Mouse (Mus musculus): ENCODE measurements around the gene Sbds.
"Not testable (repeated sequence)": the region's sequence is repeated elsewhere in the genome, so short reads cannot be mapped to it uniquely, and the experiment has no call there.

The Sbds gene

DNA sequence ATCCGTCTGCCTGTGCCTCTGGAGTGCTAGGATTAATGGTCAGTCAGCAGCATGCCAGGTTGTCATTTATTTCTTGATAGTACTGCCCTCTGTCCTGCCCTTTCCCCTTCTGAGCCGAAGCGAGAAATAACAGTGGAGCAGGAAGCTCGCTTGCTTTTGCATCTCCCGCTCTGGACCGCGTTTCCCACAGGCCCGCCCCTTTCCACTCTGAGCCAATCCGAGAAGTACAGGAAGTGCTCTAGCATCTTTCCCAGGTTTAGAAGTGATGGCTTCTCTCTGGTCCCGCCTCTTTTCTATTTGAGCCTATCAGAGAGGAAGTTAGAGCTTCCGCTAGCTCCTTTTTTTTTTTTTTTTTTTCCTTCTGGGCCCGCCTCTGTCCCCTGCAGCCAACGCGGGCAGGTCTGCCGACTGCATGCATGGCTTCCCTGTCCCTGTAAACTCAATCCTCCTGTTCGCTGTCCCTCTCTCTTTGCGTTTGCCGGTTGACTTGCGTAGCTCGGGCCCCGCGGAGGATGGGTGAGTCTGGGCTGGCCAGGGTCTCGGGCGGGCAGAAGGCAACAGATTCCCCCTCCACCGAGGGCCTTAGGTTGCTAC, 1.4 kb upstream of the Sbds start:
- peak; percentile 74 to 84 for DNase-seq (ENCODE audit: low spot score in 2 of 2)

DNA sequence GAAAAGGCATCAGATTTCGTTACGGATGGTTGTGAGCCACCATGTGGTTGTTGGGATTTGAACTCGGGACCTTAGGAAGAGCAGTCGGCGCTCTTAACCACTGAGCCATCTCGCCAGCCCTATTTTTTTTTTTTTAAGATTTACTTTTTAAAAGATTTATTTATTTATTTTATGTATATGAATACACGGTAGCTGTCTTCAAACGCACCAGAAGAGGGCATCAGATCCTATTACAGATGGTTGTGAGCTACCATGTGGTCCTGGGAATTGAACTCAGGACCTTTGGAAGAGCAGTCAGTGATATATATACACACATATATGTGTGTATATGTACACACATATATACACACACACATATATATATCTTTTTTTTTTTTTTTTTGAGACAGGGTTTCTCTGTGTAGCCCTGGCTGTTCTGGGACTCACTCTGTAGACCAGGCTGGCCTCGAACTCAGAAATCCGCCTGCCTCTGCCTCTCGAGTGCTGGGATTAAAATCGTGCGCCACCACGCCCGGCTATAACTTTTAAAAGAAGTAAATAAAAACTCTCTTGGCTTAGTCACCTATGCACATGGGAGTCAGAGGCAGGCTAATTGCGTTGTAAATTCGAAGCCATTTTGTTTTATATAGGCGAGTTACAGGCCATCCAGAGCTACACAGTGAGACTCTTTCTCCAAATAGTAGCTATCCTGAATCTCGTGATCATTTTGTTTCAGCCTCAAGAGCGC, 632 bp upstream of the Sbds start:
- DNase-seq (ENCODE audit: low spot score in 2 of 2) = not testable (repeated sequence)

DNA sequence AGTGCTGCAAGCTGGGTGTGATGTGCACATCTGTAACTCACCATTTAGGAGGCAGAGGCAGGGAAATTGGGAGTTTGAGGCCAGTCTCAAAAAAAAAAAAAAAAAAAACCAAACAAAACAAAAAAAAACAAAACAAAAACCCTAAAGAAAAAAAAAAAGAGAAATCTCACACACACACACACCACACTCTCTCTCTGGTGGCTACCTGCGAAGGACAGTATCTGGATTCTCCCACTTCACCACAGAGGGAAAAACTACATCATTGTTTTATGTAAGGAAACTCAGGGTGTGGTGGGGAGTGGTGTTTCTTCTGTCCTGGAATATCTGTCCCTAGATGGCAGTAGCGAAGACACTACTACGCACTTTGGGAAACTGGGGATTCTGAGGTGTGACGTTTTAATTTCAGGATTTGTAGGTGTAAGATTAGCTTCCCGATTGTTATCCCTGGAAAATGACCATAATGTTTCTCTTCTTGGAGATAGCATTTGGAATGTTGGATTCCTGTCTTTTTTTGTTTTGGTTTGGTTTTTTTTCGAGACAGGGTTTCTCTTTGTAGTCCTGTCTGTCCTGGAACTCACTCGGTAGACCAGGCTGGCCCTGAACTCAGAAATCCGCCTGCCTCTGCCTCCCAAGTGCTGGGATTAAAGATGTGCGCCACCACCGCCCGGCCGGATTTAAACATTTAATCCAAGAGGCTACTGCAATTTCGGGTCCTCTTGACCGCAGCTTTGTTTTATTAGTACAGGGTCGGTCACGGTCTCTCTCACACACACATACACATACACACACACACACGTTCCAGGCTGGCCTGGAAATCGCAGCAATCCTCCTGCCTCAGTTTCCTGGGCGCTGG, 940 bp downstream of the Sbds start:
- no peak for DNase-seq (ENCODE audit: low spot score in 2 of 2)

DNA sequence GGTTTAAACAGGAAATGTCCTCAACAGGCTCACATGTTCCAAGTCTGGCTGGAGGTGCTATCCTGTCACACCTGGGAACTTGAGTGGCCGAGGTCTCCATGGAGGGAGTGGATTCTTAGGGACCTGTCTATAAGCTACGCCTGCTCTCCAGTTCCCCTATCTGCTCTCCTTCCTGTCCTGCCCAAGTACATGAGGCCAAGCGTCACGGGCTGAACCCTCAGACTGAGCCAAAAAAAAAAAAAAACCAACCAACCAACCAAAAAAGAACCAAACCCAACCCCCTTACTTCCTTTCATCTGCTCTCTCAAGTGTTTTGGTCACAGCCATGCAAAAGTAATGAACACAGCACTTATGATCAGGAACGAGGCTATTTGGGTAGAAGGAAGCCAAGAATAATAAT, 7.5 kb downstream of the Sbds start:
- DNase-seq (ENCODE audit: low spot score in 2 of 2) = no peak

DNA sequence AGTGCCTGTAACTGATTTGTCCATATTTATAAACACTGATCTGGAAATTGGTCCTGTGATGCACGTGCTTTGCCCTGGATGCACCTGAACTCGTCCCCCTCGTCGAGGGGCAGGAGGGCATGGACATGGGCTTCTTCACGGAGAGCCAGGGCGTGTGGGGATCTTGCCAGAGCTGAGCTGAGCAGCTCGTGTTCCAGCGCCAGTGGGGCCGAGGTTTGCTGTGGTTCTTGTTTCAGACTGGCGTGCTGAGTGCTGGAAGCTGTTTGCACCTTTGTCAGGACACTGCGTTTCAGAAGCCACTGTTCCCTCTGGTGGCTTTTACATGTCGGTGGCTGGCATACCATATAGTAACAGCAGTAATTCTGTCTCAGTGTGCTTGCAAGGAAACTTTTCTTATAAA, 13.9 kb downstream of the Sbds start:
- DNase-seq (ENCODE audit: low spot score in 2 of 2) = no peak

DNA sequence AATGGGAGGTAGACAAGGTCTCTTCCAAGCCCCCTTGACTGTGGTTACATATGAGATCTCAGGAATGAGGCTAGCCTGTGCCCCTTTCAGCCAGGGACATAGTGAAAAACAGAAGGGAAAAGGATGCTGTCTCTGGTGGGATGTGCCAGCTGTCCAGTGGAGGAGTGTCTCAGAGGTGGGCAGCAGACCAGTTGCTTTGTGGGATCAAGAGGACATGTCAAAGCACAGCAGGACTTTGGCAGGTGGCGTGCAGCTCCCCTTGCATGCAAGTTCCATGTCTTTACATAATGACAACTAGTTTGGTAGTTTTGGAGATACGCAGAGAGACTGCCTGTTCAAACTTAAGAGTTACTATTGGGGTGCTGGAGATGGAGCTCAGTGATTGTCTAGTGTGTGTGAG, 15.5 kb downstream of the Sbds start:
- DNase-seq (ENCODE audit: low spot score in 2 of 2) = no peak

DNA sequence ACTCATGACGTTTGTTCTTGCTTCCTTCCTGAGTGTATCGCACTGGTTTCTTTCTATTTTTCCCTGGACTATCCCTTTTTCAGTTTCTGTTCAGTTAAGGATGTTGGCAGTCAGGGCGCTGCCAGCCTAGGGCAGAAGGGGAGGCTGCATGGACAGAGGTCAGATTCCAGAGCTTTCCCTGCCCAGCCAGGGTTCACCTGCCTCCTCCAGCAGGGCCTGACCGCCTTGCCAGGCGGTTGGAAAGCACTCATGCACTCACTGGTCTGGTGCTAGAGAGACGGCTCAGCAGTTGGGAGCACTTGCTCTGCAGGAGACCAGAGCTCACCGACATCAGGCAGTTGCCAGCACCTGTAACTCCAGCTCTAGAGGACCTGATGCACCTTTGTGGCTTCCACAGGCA, 16.1 kb downstream of the Sbds start:
- no peak for DNase-seq (ENCODE audit: low spot score in 2 of 2)

DNA sequence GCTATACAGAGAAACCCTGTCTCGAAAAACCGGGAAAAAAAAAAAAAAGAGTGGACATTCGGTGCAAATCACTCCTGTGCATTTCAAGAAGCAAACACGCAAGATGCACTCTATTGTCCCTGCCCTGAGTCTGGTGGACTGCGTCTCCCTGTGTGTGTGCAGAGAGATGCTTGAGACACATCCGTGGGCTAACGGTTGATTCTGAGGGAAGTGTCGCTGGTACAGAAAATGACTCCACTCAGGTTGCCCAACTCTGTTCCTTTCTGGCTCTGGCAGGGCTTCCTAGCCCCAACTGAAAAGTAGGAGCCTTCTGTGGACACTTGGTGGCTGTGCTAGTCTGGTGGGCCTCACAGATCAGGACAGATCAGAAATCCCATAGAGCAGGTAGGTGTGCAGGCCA, 19.0 kb downstream of the Sbds start:
- DNase-seq (ENCODE audit: low spot score in 2 of 2) = no peak

DNA sequence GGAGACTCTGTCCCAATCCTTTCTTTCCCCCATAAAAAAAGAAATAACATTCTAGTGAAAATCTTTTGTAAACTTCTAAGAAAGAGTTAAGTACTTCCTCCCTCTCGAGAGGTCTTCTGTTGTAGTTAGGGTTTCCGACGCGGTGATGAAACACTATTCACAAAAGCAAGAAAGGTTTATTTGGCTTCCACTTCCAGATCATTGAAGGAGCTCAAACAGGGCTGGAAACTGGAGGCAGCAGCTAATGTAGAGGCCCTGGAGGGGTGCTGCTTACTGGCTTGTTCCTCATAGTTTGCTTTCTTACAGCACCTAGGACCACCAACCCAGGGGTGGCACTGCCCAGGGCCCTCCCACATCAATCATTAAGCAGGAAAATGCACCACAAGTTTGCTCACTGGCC, 27.2 kb downstream of the Sbds start:
- no peak for DNase-seq (ENCODE audit: low spot score in 2 of 2)

DNA sequence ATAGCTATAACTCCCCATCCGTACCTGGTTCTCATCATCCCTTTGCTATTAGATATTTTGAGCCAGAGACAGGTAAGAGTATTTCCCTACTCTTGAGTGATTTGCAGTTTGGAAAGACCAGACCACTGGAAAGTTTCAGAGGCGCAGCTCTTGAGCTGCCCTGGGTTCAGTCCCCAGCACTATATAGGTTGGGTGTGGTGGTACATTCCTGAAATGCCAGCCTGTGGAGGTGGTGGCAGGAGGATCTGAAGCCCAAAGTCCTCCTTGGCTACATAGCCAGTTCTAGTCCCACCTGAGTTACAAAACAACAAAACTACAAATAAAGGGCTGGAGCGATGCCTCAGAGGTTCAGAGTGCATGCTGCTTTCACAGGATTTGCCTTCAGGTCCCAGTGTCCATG, 28.5 kb downstream of the Sbds start:
- DNase-seq (ENCODE audit: low spot score in 2 of 2) = no peak

DNA sequence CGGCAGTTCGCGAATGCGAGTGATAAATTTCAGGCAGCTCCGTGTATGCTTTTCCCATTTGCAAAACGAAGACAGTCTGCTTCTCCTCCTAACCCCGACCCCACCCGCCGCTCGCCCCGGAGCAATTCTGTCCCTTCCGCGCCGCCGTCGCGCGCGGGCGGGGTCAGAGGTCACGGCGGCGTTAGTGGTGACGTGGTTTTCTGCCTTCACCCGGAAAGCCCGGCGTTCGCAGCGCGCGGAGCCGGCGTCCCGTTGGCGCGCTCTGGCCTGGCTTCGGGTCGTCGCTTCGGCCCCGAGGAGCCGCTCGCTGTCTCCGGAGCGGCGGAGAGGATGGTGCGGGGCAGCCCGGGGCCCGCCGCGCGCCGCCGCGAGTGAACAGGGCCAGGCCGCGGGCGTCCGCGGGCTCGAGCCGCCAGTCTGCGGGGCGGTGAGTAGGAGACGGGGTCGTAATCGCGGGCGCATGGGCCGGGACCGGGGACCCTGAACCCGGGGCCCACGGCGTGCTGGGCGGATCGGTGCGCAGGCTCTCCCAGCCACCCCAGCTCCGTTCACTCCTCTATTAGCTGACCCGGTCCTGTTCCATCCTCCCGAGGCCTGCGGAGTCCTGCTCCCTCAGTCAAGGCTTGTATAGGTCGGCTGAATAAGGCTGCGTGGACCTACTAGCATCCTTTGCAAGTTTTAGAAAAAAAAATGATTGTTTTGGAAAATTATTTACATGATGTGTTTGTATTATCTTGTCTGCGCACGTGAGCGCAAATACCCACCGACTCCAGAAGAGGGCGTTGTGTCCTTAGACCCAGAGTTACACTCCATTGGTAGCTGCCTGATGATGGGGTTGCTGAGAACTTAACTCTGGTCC, 33.0 kb downstream of the Sbds start:
- peak; percentile 94 for DNase-seq (ENCODE audit: low spot score in 2 of 2)

DNA sequence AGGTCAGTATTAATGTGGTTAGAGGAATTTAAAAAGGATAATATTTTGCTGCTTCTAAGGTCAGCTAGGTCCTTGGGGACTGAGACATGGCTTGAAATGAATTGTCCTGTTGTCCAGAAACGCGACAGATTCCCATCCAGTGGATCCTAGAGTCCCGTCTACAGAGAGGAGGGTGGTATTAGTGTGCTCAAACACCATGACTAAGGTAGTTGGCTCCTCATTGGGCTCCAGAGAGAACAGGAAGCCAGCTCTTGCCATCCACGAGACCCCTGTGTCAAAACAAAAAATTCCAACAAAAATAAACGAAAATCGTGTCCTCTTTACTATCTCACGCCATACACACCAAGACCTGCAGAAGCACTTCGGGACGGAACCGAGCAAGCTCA, 33.6 kb downstream of the Sbds start:
- peak in 1 of 2 experiments; percentile 15 for DNase-seq (ENCODE audit: low spot score in 2 of 2)

DNA sequence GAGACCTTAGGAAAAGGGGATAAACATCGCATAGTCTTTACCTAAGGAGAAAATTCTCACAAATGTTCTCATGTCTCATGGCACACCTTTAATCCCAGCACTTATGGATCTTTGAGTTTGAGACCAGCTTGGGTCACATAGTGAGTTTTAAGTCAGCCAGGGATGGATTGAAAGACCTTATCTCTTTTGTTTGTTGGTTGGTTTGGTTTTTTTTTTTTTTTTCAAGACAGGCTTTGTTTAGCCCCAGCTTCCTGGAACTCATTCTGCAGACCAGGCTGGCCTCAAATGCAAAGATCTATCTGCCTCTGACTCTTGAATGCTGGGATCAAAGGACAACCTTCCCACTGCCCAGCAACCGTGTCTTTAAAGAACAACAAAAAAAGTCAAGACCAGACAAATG, 34.0 kb downstream of the Sbds start:
- DNase-seq (ENCODE audit: low spot score in 2 of 2) = no peak

DNA sequence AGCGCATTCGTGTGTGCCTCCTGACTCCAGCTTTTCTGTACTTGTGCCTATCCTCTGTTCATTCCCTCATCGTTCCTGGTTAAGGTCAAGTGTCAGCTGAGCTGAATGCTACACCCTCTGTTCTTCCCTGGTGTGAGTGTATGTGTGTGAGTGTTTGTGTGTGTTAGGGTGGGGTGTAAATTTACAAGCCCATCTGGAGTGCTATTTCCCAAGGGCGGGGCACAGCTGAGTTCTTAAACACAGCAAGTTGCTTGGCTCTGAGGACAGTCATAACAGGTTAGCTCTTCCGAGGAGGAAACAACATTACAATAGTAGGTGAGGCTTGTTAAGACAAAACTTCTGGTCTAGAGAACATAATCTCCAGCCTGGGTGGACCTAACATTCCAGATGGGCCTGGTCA, 37.0 kb downstream of the Sbds start:
- no peak for DNase-seq (ENCODE audit: low spot score in 2 of 2)

DNA sequence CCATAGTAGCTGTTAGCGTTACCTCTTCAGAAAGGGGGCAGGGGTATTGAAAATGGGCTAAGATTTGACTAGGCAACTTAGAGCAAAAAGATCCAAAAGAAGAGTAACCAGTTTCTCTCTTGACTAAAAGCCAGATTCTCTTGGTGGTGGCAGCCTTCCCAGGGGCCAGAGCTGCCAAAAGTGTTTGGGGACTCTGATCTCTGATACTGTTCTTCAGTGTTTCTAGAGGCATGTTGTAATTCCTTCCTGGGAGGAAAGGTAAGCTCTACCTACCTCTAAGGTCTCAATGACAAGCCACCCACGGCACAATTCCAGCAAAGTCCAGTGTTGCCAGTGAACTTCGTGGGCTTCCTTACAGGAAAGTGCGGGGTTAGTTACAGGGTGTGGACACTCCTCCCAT, 37.9 kb downstream of the Sbds start:
- DNase-seq (ENCODE audit: low spot score in 2 of 2) = no peak

DNA sequence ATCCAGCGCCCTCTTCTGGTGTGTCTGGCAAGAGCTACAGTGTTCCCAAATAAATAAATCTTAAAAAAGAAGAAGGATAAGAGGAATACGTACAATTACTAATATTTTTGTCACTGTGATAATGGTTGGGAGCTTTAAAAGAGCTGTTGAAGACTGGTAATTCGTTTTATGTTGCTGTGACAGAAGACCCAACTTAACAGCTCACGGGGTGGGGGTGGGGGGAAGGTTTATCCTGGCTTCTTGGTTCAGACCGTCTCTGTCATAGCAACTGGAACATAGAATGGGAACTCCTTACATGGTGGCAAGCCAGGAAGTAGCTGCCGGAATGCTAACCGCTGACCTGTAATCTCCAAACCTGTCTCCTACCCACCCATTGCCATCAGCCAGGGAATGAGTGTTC, 38.5 kb downstream of the Sbds start, which contains the start of gene Tmem248:
Gene Tmem248 (plus strand): TSS at position 301 of the 400 bp plus-strand sequence.
- no peak for DNase-seq (ENCODE audit: low spot score in 2 of 2)

DNA sequence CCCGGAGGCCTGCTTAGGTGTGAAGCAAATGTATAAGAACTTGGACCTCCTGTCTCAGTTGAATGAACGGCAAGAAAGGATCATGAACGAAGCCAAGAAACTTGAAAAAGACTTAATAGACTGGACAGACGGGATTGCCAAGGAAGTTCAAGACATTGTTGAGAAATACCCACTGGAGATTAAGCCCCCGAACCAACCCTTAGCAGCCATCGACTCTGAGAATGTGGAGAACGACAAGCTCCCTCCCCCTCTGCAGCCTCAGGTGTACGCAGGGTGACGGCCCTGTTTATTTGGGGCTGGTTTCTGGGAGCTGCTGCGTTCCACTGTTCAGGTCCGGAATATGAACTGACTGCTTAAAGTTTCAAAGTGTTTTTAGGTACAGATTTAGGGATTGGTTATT, 42.4 kb downstream of the Sbds start:
- no peak for DNase-seq (ENCODE audit: low spot score in 2 of 2)

DNA sequence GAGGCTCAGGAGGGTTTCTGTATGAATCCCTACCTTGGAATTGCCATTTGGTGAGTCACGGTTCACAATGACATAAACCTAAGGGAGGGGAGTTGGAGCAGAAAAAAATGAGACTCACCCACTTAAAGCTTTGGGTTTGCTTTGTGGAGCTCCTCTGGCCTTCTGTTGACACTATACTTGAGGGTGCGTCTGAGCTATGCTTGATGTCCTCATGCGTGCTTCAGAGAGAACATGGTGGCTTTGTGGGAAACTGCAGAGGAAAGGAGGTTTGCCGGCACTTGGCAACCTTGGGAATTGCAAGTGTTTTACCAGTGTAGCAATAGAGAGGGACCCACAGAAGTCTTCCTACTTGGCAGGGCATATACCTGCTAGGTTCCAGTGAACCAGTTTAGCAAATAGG, 48.0 kb downstream of the Sbds start:
- DNase-seq (ENCODE audit: low spot score in 2 of 2) = no peak

DNA sequence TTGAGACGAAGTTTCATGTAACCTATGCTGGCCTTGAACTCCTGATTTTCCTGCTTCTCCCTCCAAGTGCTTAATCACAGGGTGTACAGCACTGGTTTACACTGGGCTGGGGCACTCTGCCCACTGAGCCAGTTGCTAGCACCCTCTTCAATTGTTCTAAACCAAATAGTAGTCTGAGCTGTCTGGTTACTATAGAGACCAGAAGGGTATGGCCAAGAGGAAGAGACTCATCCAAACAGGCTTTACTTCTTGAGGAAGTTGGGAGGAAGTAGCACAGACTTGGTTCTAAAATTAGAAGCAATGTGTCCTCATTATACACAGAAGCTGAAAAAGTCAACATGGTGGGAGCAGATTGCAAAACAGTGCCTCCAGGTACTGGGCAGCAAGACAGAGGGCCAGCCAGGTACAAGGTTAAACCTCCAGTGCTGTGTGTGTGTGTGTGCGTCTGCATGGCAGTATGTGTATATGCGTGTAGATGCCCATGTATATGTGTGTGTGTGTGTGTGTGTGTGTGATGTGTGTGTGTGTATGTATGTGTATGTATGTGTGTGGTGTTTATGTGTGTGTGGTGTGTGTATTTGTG, 49.8 kb downstream of the Sbds start:
- DNase-seq (ENCODE audit: low spot score in 2 of 2) = no peak

DNA sequence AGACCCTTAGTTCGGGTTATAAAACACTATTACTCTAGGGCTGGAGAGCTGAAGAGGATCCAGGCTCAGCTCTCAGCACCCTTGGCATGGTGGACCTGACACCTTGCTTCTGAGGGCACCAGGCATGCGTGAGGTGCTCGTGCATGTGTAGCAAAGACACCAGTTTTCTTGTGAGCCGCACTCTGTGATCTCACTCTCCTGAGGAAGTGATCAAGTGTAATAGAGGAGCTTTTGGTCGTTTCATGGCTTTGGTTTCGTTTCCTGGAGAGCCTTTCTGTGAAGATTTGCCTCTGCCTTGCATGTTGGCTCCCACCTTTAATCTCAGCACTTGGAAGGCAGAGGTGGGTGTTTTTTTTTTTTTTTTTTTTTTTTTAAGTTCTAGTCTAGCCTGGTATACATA, 50.8 kb downstream of the Sbds start:
- no peak for DNase-seq (ENCODE audit: low spot score in 2 of 2)

DNA sequence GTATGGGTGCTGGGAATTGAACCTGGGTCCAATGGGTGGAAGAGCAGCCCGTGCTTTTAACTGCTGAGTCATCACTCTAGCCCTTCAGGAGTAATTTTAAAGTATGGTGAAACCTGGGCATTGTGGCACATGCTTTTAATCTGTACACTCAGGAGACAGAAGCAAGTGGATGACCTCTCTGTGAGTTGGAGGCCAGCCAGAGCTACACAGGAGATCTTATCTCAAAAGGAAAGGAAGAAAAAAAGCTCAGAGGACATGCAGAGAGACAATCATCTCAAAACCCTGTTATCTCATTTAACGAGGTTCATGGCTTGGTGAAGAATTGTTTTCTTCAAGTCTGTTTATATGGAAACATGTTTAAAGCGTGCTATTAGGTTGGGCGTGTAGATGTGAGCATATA, 51.4 kb downstream of the Sbds start:
- no peak for DNase-seq (ENCODE audit: low spot score in 2 of 2)

Measured in frontal cortex, postnatal 25 days (tissue).